Mouse (Mus musculus): ENCODE measurements around the gene Col28a1. TPM values are rescaled to one million over a fixed set of nuclear protein-coding genes. Genes with fewer than 3 reads are reported as not detected.

The Col28a1 gene
- polyA plus RNA-seq, 1 experiment from 2014 or later = 0.21 TPM

DNA sequence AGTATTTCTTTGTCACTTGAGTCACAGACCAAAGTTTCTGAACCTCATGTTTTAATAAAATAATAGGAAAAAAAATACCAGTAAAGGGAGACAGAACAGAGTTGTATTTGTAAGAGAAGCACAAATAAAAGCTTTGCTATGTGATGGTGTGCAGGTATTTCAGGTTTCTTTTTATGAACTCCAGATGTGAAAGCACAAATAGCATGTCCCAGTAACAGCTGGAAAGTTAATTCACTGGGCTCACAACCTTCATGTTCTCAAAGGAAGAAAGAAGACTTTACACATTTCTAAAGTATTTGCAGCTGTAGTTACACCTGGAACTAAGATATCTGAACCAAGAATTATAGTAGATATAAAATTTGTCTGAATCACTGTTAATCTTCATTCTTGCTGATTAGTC lies 91.2 kb downstream of the Col28a1 start:
- Histone ChIP-seq H3K9ac (ENCODE audit: low read depth, low read length) (no peak overlapping the region), H3K4me1 (replicated peaks; ENCODE audit: insufficient read depth, low read length) (no peaks in the 10 kb centered on the region), H3K27me3 (ENCODE audit: insufficient read depth, low read length) (no peaks in the 10 kb centered on the region), H3K9me3 (replicated peaks; ENCODE audit: low read length) (no peaks in the 10 kb centered on the region), H3K27ac (no peak overlapping the region), H3K4me3 (replicated peaks; ENCODE audit: low read depth, low read length) (no peak overlapping the region), H3K36me3 (ENCODE audit: insufficient read depth, low read length) (no peaks in the 10 kb centered on the region), H3K4me2 (ENCODE audit: low read length) (no peak overlapping the region)
- ATAC-seq (replicated peaks; ENCODE audit: low FRiP score, low read depth) (no peak), DNase-seq (ENCODE audit: low spot score) (no peak)
- TF ChIP-seq CTCF (IDR thresholded peaks at IDR 0.05; ENCODE audit: low read depth) = no peak

DNA sequence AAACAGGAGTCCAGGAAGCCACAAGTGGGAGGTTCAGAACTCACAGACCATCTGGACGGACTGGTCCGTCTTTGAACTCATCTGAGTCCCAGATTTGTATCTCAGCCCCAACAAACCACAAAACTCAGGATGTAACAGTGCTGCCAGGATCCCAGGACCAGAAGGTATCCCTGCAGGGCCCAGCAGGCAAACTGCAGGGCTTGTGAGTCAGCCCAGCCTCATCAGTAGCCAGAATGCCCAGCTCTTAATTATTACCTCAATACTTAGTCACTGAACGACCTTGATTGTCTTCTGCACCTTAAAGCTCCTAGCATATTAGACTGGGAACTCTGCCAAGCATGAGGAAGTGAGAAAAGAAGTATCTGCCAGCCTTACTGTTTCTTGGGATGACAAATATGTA lies 96.6 kb downstream of the Col28a1 start:
- DNase-seq (ENCODE audit: low spot score) = no peak
- Histone ChIP-seq H3K9ac (ENCODE audit: low read depth, low read length) (no peak overlapping the region), H3K4me1 (replicated peaks; ENCODE audit: insufficient read depth, low read length) (no peaks in the 10 kb centered on the region), H3K4me3 (replicated peaks; ENCODE audit: low read depth, low read length) (no peak overlapping the region), H3K4me2 (ENCODE audit: low read length) (no peak overlapping the region), H3K36me3 (ENCODE audit: insufficient read depth, low read length) (no peaks in the 10 kb centered on the region), H3K27me3 (ENCODE audit: insufficient read depth, low read length) (no peaks in the 10 kb centered on the region), H3K27ac (no peak overlapping the region), H3K9me3 (replicated peaks; ENCODE audit: low read length) (no peaks in the 10 kb centered on the region)
- ATAC-seq (replicated peaks; ENCODE audit: low FRiP score, low read depth) = no peak
- WGBS = 30% methylated on average over 3 of the region's 3 CpGs
- no peak for TF ChIP-seq CTCF (IDR thresholded peaks at IDR 0.05; ENCODE audit: low read depth)

DNA sequence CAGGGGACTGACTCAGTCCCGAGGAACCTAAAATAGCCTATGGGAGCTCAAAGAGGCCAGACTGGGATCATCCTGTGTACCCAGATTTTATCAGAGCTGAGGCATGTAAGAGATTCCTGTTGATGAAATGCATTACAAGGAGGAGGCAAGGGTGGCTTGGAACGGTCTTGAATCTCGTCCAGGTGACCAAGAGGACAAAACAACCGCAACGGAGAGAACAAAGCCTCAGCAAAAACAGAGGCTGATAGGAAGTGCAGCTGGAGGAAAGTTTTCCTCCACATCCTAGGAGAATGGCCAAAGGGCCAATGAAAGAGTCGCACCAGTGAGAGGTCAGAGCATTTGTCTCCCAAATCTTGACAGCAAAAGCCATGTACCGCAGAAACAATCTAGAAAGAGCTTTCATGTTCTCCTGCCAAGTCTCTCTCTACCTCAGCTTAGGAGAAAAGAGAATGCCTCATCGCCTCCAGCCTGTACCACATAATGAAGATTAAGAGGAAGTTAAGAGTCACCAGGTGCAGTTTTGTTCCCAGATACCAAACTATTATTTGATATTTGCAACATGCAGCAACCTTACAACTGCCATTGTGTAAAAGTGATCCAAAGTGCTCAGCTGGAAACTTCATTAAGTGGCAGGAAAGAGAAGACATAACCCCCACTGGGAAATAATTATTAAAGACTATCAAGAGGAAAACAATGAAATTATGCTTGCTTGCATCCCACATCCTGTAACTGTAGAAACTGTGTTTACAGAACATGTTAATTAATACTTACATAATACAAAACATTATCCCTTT lies 98.1 kb downstream of the Col28a1 start:
- 54% methylated on average over 8 of the region's 8 CpGs for WGBS
- no peaks in the 10 kb centered on the region for H3K27me3 ChIP-seq (ENCODE audit: insufficient read depth, low read length)
- ATAC-seq (replicated peaks; ENCODE audit: low FRiP score, low read depth) (no peak), DNase-seq (ENCODE audit: low spot score) (peak; percentile 22)
- no peak overlapping the region for H3K4me2 ChIP-seq (ENCODE audit: low read length)
- H3K4me3 ChIP-seq (replicated peaks; ENCODE audit: low read depth, low read length) = no peak overlapping the region
- no peak overlapping the region for H3K27ac ChIP-seq
- no peak overlapping the region for H3K9ac ChIP-seq (ENCODE audit: low read depth, low read length)
- TF ChIP-seq CTCF (IDR thresholded peaks at IDR 0.05; ENCODE audit: low read depth) = no peak
- H3K36me3 ChIP-seq (ENCODE audit: insufficient read depth, low read length) = no peaks in the 10 kb centered on the region
- no peaks in the 10 kb centered on the region for H3K9me3 ChIP-seq (replicated peaks; ENCODE audit: low read length)
- H3K4me1 ChIP-seq (replicated peaks; ENCODE audit: insufficient read depth, low read length) = no peaks in the 10 kb centered on the region

DNA sequence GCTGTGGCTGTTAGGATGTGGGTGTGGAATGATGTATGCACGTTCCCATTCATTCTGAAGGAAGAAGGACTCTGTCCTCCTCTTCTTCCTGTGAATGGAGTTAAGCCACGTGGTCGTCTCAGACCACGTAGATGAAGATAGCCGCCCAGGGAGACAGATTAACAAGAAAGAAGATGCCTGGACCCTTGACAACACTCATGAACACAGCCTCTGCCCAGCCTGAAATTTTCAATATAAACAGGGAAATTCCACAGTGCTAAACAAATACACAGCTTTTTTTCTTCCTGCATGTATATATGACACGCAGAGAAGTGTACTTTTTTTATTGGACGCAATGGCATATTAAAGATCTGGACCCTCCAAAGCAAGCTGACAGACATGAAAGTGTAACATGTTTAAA lies 98.9 kb downstream of the Col28a1 start:
- H3K9me3 ChIP-seq (replicated peaks; ENCODE audit: low read length) = no peaks in the 10 kb centered on the region
- H3K4me3 ChIP-seq (replicated peaks; ENCODE audit: low read depth, low read length) = no peak overlapping the region
- no peak overlapping the region for H3K9ac ChIP-seq (ENCODE audit: low read depth, low read length)
- no peaks in the 10 kb centered on the region for H3K4me1 ChIP-seq (replicated peaks; ENCODE audit: insufficient read depth, low read length)
- ATAC-seq (replicated peaks; ENCODE audit: low FRiP score, low read depth) = no peak
- no peak for TF ChIP-seq CTCF (IDR thresholded peaks at IDR 0.05; ENCODE audit: low read depth)
- no peak overlapping the region for H3K27ac ChIP-seq
- no peak overlapping the region for H3K4me2 ChIP-seq (ENCODE audit: low read length)
- DNase-seq (ENCODE audit: low spot score) = no peak
- H3K36me3 ChIP-seq (ENCODE audit: insufficient read depth, low read length) = no peaks in the 10 kb centered on the region
- WGBS = 76% methylated on average over 7 of the region's 7 CpGs
- H3K27me3 ChIP-seq (ENCODE audit: insufficient read depth, low read length) = no peaks in the 10 kb centered on the region

DNA sequence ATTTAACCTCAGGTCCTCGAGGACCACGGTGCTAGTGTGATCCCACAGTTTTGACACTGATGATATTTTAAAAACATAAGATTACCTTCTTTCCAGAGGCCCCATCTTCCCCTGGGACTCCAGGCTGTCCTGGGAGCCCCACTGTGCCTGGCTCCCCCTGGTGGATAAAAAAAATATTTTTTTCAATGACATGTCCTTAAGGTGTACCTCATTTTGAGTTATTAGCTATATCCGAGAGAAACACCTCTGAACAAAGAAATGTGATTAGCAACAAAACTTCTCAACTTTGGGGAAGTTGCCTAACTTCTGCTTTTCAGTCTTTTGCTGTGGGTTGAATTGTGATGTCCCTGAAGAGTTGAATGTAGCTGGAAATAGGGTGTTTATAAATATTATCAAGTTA lies 105.6 kb downstream of the Col28a1 start:
- peak; percentile 66; the same call in 1 of the 2 replicates for ATAC-seq (replicated peaks; ENCODE audit: low FRiP score, low read depth)
- no peaks in the 10 kb centered on the region for H3K27me3 ChIP-seq (ENCODE audit: insufficient read depth, low read length)
- no peaks in the 10 kb centered on the region for H3K9me3 ChIP-seq (replicated peaks; ENCODE audit: low read length)
- TF ChIP-seq CTCF (IDR thresholded peaks at IDR 0.05; ENCODE audit: low read depth) = peak; percentile 69
- no peaks in the 10 kb centered on the region for H3K36me3 ChIP-seq (ENCODE audit: insufficient read depth, low read length)
- no peak overlapping the region for H3K9ac ChIP-seq (ENCODE audit: low read depth, low read length)
- DNase-seq (ENCODE audit: low spot score) = peak; percentile 45
- H3K4me3 ChIP-seq (replicated peaks; ENCODE audit: low read depth, low read length) = no peak overlapping the region
- H3K27ac ChIP-seq = no peak overlapping the region
- no peak overlapping the region for H3K4me2 ChIP-seq (ENCODE audit: low read length)
- WGBS = 39% methylated on average over 3 of the region's 3 CpGs
- no peaks in the 10 kb centered on the region for H3K4me1 ChIP-seq (replicated peaks; ENCODE audit: insufficient read depth, low read length)

DNA sequence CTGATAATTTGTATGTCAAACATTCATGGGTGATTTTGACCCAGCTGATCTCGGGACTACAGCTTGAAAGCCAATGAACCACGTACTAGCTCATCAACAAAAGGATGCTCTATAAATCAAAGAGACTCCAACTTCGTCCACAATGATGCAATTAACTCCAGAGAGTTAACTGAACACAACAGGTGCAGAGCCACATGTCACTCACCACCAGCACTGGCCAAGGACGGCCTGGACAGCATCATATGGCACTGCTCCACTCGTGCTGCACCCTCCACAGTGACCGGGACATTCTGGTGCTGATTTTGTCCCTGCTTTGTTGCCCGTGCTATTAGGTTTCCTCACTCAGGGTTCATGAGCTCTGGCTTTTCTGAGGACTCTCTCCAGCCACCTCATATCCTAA lies 107.6 kb downstream of the Col28a1 start:
- WGBS = 58% methylated on average over 7 of the region's 7 CpGs
- Histone ChIP-seq H3K27me3 (ENCODE audit: insufficient read depth, low read length) (no peaks in the 10 kb centered on the region), H3K4me3 (replicated peaks; ENCODE audit: low read depth, low read length) (no peak overlapping the region), H3K4me1 (replicated peaks; ENCODE audit: insufficient read depth, low read length) (no peaks in the 10 kb centered on the region), H3K4me2 (ENCODE audit: low read length) (no peak overlapping the region), H3K27ac (no peak overlapping the region), H3K9me3 (replicated peaks; ENCODE audit: low read length) (no peaks in the 10 kb centered on the region), H3K36me3 (ENCODE audit: insufficient read depth, low read length) (no peaks in the 10 kb centered on the region), H3K9ac (ENCODE audit: low read depth, low read length) (no peak overlapping the region)
- TF ChIP-seq CTCF (IDR thresholded peaks at IDR 0.05; ENCODE audit: low read depth) = no peak
- DNase-seq (ENCODE audit: low spot score) = no peak
- ATAC-seq (replicated peaks; ENCODE audit: low FRiP score, low read depth) = no peak

DNA sequence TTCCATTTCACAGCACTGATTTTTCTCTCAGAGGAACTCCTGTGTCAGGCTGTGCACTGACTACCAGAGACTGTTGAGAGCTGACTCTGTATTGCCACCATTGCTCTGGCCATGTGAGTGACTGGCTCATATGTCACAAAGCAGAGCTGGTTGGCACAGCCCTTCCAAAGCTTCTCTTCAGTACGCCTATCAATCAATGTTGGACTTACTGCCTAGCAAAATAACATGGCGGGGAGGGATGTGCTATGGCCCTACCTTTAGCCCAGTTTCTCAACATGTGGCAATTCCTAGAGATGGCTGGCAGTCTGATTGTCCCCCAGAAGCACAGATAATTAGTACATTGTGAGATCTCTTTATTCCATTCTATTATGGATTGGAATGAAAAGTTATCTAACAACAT lies 109.2 kb downstream of the Col28a1 start:
- Histone ChIP-seq H3K4me1 (replicated peaks; ENCODE audit: insufficient read depth, low read length) (no peaks in the 10 kb centered on the region), H3K4me3 (replicated peaks; ENCODE audit: low read depth, low read length) (no peak overlapping the region), H3K27me3 (ENCODE audit: insufficient read depth, low read length) (no peaks in the 10 kb centered on the region), H3K9me3 (replicated peaks; ENCODE audit: low read length) (no peaks in the 10 kb centered on the region), H3K4me2 (ENCODE audit: low read length) (no peak overlapping the region), H3K36me3 (ENCODE audit: insufficient read depth, low read length) (no peaks in the 10 kb centered on the region), H3K27ac (no peak overlapping the region), H3K9ac (ENCODE audit: low read depth, low read length) (no peak overlapping the region)
- no peak for TF ChIP-seq CTCF (IDR thresholded peaks at IDR 0.05; ENCODE audit: low read depth)
- 86% methylated on average over 2 of the region's 2 CpGs for WGBS
- DNase-seq (ENCODE audit: low spot score) = no peak
- ATAC-seq (replicated peaks; ENCODE audit: low FRiP score, low read depth) = no peak
